Mouse (Mus musculus) adipocyte (in vitro differentiated cells): Measurements from ENCODE around the gene Mettl1.

Source experiments
- DNase-seq: peaks from one replicate; pipeline ENCODE4 v3.0.0-alpha.2; 2016; ENCODE audit warnings: low spot score

Gene Mettl1

GRCm38 (mm10) chr10:127041274-127041766 lies at the start of gene Mettl1, which contains the start of gene Eef1akmt3:
Mettl1 (plus strand) TSS chr10:127041414.
Eef1akmt3 (minus strand) TSS chr10:127041513.
- DNase-seq, result no peak

GRCm38 (mm10) chr10:126991676-126992075 lies 49.5 kb upstream of the Mettl1 start:
- DNase-seq, result no peak

- DNase-seq, result no peak
Observed at GRCm38 (mm10) chr10:126993621-126994020, 47.6 kb upstream of the Mettl1 start.

- DNase-seq, result no peak
Observed at GRCm38 (mm10) chr10:126997340-126998113, 43.7 kb upstream of the Mettl1 start.

GRCm38 (mm10) chr10:127000529-127000928 lies 40.7 kb upstream of the Mettl1 start, which contains the start of gene Avil:
Avil (plus strand) TSS chr10:127000709.
- DNase-seq, result no peak

GRCm38 (mm10) chr10:127001297-127001696 lies 39.9 kb upstream of the Mettl1 start:
- no peak for DNase-seq

- no peak for DNase-seq
Observed at GRCm38 (mm10) chr10:127002056-127002455, 39.2 kb upstream of the Mettl1 start.

- DNase-seq, result no peak
Observed at GRCm38 (mm10) chr10:127002765-127003164, 38.4 kb upstream of the Mettl1 start.

GRCm38 (mm10) chr10:127003334-127003733 lies 37.9 kb upstream of the Mettl1 start:
- DNase-seq, result no peak

- no peak for DNase-seq
Observed at GRCm38 (mm10) chr10:127003806-127004205, 37.4 kb upstream of the Mettl1 start.

GRCm38 (mm10) chr10:127016488-127016887 lies 24.7 kb upstream of the Mettl1 start:
- no peak for DNase-seq

GRCm38 (mm10) chr10:127017071-127017470 lies 24.1 kb upstream of the Mettl1 start:
- DNase-seq, result no peak

GRCm38 (mm10) chr10:127018422-127018821 lies 22.8 kb upstream of the Mettl1 start:
- DNase-seq, result no peak

- DNase-seq, result peak; percentile 88
Observed at GRCm38 (mm10) chr10:127030336-127031296, 10.6 kb upstream of the Mettl1 start, which contains the start of gene Tsfm. Tsfm (minus strand) TSS chr10:127030840.

GRCm38 (mm10) chr10:127033301-127033741 lies 7.9 kb upstream of the Mettl1 start:
- no peak for DNase-seq

- DNase-seq, result no peak
Observed at GRCm38 (mm10) chr10:127036273-127036672, 4.9 kb upstream of the Mettl1 start.

- DNase-seq, result no peak
Observed at GRCm38 (mm10) chr10:127037641-127038040, 3.6 kb upstream of the Mettl1 start.

- no peak for DNase-seq
Observed at GRCm38 (mm10) chr10:127040569-127041214, 522 bp upstream of the Mettl1 start.

GRCm38 (mm10) chr10:127041774-127042338 lies 642 bp downstream of the Mettl1 start:
- DNase-seq, result peak; percentile 82

- DNase-seq, result no peak
Observed at GRCm38 (mm10) chr10:127042468-127043115, 1.4 kb downstream of the Mettl1 start.

- no peak for DNase-seq
Observed at GRCm38 (mm10) chr10:127043187-127043586, 2.0 kb downstream of the Mettl1 start.
